Mouse (Mus musculus) cerebellum, adult 9-11 months (tissue): ENCODE data around the gene Psen1.

Source experiments
- DNase-seq: peaks from one replicate; pipeline ENCODE4 v3.0.0; 2022

Gene Psen1

GRCm38 (mm10) chr12:83781204-83781603, 93.3 kb downstream of the Psen1 start:
- DNase-seq = no peak

- peak; percentile 33 for DNase-seq
These were observed 93.8 kb downstream of the Psen1 start for GRCm38 (mm10) chr12:83781640-83782278.

GRCm38 (mm10) chr12:83782669-83783068, 94.7 kb downstream of the Psen1 start:
- DNase-seq = no peak
